Mouse (Mus musculus) limb, embryonic 15.5 days (tissue): ENCODE measurements around the gene Tasp1. TPM values are rescaled to one million over a fixed set of nuclear protein-coding genes. Genes with fewer than 3 reads are reported as not detected.

Experiments
- ATAC-seq: fragments of 200-750 bp; cut with Nextera tagmentation; 2 replicates; pipeline ENCODE4 v1.8.0; 2017; ENCODE audit warnings: low read depth, moderate TSS enrichment; ENCODE audit not compliant: insufficient number of reproducible peaks, low FRiP score, low TSS enrichment
- H3K27ac ChIP-seq: fragments of 300-500 bp; sonication (generic); 2 replicates; pipeline ENCODE4 v1.5.1; 2015; ENCODE audit warnings: moderate library complexity, mild to moderate bottlenecking, inconsistent platforms
- H3K27me3 ChIP-seq: fragments of 300-500 bp; sonication (generic); 2 replicates; pipeline ENCODE4 v1.6.1; 2015; ENCODE audit warnings: inconsistent platforms
- H3K36me3 ChIP-seq: fragments of 300-500 bp; sonication (generic); 2 replicates; pipeline ENCODE4 v1.6.1; 2015; ENCODE audit warnings: inconsistent platforms
- H3K4me1 ChIP-seq: fragments of 300-500 bp; sonication (generic); 2 replicates; pipeline ENCODE4 v1.6.1; 2015; ENCODE audit warnings: inconsistent platforms
- H3K4me2 ChIP-seq: fragments of 300-500 bp; sonication (generic); 2 replicates; pipeline ENCODE4 v1.6.1; 2015; ENCODE audit warnings: mild to moderate bottlenecking, inconsistent platforms
- H3K4me3 ChIP-seq: fragments of 300-500 bp; sonication (generic); 2 replicates; pipeline ENCODE4 v1.5.1; 2015; ENCODE audit warnings: mild to moderate bottlenecking, inconsistent platforms
- H3K9ac ChIP-seq: fragments of 300-500 bp; sonication (generic); 2 replicates; pipeline ENCODE4 v1.6.1; 2015; ENCODE audit warnings: inconsistent platforms
- H3K9me3 ChIP-seq: fragments of 300-500 bp; sonication (generic); 2 replicates; pipeline ENCODE4 v1.6.1; 2016; ENCODE audit warnings: inconsistent platforms
- WGBS: fragments of 180-500 bp; shearing (Covaris S2); methylation state at CpG from one replicate; pipeline ENCODE4 v1.1.7; 2015; 5-methylcytosine and 5-hydroxymethylcytosine counted together
- polyA plus RNA-seq: library from polyadenylated mRNA; unstranded; fragments of >200 nt; fragmentation: Nextera tagmentation; extraction: Ambion mirVana; gene quantifications from 2 replicates; pipeline ENCODE4 v1.2.1, GENCODE M21; 2015

The Tasp1 gene
- polyA plus RNA-seq, 1 experiment from 2014 or later: 20.4 TPM

DNA sequence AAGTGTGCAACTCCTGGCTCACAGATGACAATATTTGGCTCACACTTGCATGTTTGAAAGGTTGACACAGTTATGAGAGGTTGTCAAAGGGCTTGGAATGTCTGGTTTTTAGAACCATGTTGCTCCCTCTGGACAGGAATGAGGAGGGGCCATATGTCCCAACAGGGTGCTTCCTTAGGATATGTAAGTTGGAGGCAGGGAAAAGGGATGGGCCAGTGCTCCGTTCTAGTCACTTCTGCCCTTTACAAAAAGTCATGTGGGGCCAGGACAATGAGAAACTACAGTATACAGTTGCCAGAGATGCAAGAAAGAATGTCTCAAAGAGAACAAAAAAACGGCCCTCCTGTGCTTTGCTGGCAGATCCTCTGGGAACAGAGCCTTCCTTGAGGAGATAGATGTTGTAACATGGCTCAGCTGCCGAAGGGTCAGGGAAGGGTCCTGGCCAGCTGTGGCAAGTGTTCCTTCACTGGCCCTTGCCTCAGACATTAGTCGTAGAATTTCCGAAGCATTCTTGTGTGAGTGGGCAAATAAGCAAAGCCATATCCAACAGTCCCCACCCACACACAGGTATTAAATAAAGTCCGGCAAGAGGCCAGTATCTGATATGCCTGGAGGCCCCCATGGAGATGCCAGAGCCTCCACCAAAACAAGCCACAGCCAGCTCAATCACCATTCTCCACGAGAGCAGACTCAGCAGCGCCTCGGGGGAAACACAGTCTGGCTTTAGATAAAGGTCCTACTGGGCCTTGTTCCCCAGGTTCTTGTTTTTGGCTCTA, 274.1 kb downstream of the Tasp1 start:
- Histone ChIP-seq H3K36me3 (no peaks in the 10 kb centered on the region), H3K27ac (no peak overlapping the region), H3K9ac (no peak overlapping the region), H3K4me1 (no peaks in the 10 kb centered on the region), H3K4me2 (no peak overlapping the region), H3K27me3 (no peaks in the 10 kb centered on the region), H3K9me3 (no peaks in the 10 kb centered on the region), H3K4me3 (no peak overlapping the region)
- WGBS: 69% methylated on average over 9 of the region's 9 CpGs
- no peak for ATAC-seq

DNA sequence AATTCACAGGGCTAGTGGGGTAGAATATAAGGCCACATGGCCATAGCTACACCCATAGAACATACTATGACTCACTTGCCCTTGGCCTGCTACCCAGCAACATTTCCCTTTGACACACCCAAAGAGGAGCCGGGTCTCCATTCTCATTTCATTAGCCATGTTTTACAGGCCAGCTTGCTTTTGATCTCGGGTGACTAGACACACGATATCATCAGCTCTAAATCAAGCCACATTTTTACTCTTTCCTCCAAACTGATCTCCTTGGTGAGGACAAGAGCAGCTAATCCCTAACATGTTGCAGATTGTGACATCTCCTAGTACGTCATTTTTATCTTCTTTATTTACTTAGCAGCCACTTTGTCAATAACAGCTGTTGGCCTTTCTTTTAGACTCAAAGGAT, 277.9 kb downstream of the Tasp1 start:
- H3K4me2 ChIP-seq: no peak overlapping the region
- no peak overlapping the region for H3K4me3 ChIP-seq
- ATAC-seq: no peak
- H3K9ac ChIP-seq: no peak overlapping the region
- H3K4me1 ChIP-seq: no peaks in the 10 kb centered on the region
- H3K9me3 ChIP-seq: no peaks in the 10 kb centered on the region
- 46% methylated on average over 4 of the region's 4 CpGs for WGBS
- no peaks in the 10 kb centered on the region for H3K36me3 ChIP-seq
- no peaks in the 10 kb centered on the region for H3K27me3 ChIP-seq
- no peak overlapping the region for H3K27ac ChIP-seq

DNA sequence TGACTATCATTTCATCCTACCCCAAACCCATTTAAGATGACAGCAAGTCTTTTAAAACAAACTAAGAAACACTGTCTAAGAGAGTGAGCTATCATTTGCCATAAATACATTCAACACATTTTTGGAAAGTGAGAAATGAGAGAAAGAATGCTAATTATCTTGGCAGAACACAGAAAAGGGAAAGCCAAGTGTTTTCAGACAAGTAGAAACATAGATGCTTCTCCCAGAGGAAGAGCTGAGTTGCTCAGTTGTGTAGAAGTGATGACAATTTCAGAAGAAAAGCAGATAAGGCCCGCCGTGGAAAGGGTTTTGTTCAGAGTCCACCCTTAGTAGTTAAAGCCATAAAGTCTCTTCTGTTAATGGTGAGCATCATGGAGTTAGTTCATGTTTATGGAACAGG, 281.7 kb downstream of the Tasp1 start:
- no peak for ATAC-seq
- Histone ChIP-seq H3K27ac (no peak overlapping the region), H3K9me3 (no peaks in the 10 kb centered on the region), H3K9ac (no peak overlapping the region), H3K4me2 (no peak overlapping the region), H3K36me3 (no peaks in the 10 kb centered on the region), H3K27me3 (no peaks in the 10 kb centered on the region), H3K4me1 (no peaks in the 10 kb centered on the region), H3K4me3 (no peak overlapping the region)
- 70% methylated on average over 2 of the region's 2 CpGs for WGBS

DNA sequence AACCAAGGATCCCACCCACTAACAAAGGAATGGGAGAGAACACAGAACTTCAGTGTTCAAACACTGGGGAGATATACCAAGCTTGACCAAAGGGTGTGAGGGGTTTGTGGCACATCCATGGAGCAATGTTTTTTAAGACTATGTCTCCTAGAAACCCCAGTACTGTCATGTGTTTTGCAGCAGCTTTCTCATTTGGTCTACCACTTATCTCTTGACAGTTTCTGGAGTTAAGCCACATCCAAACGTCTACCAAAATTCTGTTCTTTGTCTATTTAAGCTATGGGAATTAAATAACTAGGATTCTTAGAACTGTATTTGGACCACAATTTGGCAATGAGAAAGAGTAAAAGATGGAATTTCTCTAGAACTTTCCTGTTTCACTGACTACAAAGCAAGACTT, 282.1 kb downstream of the Tasp1 start:
- Histone ChIP-seq H3K9ac (no peak overlapping the region), H3K27me3 (no peaks in the 10 kb centered on the region), H3K36me3 (no peaks in the 10 kb centered on the region), H3K4me2 (no peak overlapping the region), H3K27ac (no peak overlapping the region), H3K4me3 (no peak overlapping the region), H3K4me1 (no peaks in the 10 kb centered on the region), H3K9me3 (no peaks in the 10 kb centered on the region)
- 70% methylated on average over 1 of the region's 1 CpGs for WGBS
- ATAC-seq: no peak

Other genes with a start within 250 kb of the Tasp1 start
- not detected in 2 replicates for gene Gm17374, start 85.2 kb upstream of the Tasp1 start, polyA plus RNA-seq
- 21.1 and 24.8 TPM in 2 replicates for gene Esf1, start 103.8 kb upstream of the Tasp1 start, polyA plus RNA-seq
- gene Ndufaf5, start 103.8 kb upstream of the Tasp1 start, polyA plus RNA-seq: 22.1 and 22.9 TPM in 2 replicates